Mouse (Mus musculus) v-Abl transformed pro-B cells (cell line): ENCODE results near the gene Ptprt.

Experiments used
- in situ Hi-C, 2 experiments: fragments of 400-800 bp; cut with MboI; formaldehyde crosslinking; loops; one replicate each; pipeline ENCODE4 v1.15.1; 2025; ENCODE audit not compliant: unreplicated experiment in 2 of 2

The Ptprt gene

DNA sequence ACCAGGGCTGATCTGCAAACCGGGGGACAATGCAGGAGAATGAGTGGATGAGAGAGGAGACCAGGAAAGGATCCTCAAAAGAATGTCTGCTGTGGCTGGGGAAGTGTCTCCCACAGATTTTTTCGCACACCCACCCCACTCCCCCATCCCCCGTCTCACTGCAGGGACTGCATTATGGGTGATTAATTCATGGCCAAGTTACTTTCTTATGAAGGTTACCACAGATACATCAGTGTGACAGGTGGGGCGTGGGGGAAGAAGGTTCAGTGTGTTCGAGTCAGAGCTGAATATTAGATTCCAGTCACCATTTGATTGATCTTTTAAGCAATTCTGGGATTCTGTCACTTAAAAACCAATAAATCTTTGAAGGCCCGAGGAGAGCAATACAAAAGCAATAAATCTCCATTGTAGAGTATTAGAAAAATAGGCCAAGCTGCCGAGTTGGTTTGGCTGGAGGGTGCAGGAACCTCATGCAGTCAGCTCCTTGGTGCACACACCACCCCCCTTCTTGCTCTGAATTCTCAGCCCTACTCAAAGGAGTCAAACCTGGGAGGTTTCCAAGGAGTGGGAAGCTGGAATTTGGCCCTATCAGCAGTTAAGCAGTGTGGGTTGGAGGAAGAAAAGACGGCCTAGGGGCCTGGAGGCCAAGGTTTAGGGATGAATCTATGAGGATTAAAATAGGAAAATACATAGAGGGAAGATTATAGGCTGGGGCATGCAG is 854.5 kb downstream of the Ptprt start:
- in situ Hi-C loops = no loop called here

DNA sequence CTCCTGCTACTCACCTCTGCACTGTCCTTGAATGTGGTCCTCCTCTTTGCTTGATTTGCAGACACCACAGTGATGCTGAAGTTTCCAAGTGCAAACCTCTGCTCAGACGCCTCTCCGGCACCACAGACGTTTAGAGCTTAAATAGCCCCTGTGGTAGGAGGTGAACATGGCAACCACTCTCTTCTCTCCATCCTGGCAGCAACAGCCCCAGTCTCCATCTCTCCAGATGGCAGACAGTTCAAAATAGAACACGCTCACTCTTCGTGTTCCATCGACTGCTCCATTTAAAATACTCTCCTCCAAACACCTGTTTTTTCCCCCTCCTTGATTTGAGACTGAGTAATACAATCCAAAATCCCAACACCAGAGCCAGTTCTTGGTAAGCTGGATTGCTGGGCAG is 861.0 kb downstream of the Ptprt start:
- in situ Hi-C loops = no loop called here

DNA sequence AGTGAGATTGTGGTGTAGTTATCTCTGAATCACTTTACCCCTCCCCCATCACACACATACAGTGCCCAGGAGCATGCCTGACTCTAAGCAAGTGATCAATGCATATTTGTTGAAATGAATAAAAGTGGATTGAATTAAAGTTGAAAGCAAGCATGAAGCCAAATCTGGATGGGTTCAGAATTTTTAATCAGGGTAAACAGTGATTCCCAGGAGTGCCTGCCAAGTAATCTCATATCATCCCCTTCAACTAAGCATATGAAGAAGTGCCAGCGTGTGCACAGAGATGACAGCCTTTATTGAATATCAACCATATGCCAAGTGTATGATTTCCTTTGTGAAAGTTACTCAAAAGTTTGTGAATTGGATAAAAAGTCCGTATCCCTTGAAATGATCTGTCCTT is 893.4 kb downstream of the Ptprt start:
- in situ Hi-C loops = no loop called here

DNA sequence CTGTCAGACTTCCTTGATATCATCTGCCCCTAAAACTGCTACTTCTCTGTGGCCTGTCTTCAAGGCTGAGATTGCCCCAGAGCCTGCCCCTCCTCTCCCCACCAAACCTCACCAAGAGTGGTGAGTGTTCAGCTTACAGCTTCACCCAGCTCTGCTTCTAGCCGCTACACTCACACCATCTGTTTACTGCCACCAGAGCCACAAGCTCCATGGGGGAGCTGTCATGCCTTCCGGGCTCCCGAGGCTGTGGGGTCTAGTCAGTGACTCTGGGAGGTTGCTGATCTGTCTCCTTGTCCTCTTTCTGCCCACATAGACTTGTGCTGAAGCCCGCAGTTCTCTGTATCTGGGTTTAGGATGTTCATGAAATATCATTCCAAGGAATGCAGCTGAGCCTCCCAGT is 947.9 kb downstream of the Ptprt start:
- in situ Hi-C loops = no loop called here

DNA sequence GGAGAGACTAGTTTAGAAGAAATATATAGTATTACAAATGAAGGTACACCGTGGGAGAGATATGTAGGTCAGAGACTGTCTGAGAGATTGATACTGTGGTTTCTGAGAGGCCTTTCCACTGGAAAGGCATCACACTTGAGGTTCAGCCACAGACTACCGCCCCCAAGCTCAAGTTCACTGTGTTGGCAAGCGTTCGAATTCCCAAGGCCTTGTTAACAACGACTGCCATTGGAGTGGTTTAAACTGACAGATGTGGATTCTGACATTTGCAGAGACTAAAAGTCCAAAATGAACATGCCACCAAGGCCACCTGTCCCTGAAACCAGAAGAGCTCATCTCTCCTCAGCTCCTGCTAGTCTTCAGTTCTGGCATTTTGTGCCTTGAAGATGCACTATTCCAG is 951.6 kb downstream of the Ptprt start:
- in situ Hi-C loops = no loop called here

DNA sequence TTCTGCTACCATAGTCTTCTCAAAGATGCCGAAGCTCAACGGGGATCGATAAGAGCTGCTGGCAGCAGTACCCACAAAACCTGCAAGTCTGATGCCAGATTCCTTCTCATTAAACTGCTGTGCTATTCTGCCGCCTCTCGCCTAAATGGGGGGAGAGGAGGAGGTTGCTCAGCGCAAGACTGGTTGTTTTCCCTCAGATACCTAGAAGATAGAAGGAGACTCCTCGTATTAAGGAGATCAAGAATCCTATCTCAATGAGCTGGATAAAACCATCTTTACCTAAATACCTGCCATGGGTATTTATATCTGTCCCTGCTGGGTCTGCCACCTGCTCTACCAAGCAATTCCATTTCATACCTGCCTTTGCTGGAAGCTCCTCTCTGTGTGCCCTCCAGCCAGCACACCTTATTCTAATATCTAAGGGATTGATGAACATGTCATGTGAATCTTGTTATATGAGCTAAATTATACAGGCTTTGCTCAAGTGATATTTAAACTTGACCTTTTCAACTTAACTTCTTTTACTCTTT is 954.5 kb downstream of the Ptprt start:
- in situ Hi-C loops = no loop called here

DNA sequence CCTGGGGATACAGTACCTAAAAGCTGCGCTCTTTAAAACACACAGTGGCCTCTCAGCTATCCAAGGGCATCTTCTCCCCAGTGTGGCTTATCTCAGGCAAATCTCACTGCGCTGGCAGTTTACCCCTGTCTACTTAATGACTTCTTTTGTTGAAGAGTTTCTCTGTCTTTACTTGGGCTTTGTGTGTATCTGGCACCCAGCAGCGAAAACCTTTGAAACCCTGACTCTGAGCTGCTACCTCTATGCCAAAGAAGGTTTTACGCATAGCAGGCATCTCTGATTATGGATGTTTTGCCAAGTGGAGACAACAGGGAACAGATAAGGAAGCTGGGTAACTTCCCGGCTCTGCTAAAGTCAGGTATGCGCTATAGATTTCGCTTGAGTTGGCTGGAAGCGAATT is 956.1 kb downstream of the Ptprt start:
- in situ Hi-C loops = no loop called here

DNA sequence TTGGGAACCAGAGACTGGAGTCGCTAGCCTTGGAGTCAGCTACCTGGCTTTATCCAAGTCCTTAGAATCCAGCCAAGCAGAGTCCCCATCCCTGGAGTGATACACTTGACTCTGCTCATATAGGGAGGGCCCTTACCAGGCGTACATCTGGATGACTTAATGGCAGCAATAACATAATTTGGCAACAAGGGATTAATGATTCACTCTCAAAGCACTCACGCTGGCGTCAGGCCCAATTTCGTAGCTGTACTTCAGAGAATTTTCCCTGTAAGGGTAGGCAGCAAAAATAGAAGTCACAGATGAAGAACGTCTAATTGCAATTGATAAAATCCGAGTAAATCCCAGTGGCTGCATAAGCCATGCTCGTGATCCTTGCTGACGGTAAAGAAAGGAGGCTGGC is 956.5 kb downstream of the Ptprt start:
- in situ Hi-C loops = no loop called here

DNA sequence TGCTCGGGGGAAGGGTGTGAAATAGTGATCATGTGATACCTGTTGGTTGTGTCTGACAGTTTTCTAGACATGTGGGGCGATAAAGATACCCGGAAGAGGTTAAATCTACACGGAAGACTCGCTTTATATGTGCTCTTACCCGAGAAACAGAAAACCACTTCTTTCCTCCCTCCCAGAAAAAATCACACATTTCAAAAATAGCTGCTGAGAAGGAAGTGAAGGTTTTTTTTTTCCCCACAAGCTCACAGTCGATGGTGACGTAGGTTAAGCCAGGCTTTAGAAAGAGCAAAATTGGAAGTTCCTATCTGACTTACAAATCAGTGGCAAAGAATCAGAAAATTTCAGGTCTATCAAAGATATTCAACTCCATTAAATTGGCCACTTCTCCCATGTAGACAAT is 965.1 kb downstream of the Ptprt start:
- in situ Hi-C loops = no loop called here

DNA sequence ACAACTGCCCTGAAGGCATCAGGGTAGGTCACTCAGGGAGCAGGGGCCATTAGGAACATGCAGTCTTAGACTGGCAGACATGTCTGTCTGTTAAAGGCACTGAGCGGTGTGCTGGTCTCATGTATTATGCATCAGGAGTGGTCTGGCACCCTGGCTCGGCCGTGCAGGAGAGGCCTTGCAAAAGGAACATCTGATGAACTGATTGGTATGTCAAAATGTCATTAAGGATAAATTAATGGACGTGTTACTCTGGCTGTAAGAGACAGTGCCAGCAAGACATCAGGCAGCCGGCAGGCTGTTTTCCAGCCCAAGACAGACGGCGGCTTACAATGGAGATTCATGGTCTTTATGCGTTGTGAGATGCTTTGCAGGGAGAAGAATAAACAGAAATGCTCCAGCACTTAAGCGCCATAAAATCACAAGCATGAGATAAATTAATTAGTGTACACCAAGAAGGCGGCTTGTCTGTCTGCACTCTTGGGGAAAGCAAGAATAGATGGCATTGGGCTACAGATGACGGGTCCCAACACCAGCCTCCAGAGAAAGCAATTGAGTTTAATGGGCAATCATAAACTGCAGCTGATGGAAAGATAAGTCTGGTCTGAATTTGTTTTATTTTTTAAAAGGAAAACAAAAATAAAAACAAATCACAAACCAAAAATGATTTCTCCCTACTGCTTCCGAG is 992.5 kb downstream of the Ptprt start:
- in situ Hi-C loops = no loop called here

DNA sequence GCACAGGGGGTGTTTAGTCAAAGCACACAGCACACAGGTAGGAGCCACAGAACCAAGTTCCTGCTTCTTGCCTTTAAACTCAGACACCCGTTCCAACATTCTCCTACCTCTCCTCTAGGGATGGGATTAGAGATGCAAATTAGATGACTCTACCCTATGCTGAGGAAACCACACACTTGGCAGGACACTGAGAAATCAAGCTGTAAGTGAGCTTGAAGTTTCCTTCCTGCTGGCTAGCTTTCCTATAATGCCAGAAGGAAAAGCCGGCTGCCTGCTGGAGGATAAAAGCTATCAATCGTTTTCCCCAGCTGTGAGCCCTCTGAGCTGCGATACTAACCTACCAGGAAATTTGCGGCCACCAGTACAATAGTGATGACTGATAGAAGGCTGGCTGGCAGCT is 999.0 kb downstream of the Ptprt start:
- in situ Hi-C loops = no loop called here

DNA sequence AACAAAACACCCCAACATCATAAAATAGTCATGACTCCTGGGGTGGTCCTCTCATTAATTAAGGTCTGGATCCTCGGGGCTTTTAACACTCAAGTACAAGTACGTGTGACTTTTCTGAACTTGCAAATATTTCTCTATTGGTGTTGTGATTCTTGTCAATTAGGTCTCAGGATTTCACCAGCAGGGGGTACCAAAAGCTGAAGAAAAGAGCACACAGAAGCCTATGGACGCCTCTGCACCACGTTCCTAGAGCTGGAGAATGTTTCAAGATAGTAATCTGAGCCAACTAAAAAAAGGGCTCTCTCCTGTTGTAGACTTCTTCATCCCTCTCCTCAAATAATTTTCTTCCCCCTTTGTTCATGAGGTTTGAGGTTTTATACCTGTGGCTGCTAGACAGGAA is 1000.1 kb downstream of the Ptprt start:
- in situ Hi-C loops = no loop called here

DNA sequence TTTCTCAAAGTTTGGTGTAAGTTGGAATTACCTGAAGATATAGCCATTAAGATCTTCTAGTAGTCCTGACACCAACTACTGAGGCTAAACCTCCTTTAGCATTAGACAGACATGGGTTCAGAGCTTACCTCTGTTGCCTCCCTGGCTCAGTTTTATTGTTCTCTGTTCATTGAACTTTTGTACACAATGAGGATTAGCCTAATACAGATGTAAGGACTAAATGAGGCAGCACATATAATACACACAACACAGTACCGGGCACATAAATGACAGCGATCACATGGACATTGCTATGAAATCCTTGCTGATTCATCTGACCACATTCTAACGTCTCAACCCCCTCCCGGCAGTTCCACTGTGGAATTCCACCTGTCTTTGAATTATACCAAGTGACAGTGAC is 1003.9 kb downstream of the Ptprt start:
- in situ Hi-C loops = no loop called here

DNA sequence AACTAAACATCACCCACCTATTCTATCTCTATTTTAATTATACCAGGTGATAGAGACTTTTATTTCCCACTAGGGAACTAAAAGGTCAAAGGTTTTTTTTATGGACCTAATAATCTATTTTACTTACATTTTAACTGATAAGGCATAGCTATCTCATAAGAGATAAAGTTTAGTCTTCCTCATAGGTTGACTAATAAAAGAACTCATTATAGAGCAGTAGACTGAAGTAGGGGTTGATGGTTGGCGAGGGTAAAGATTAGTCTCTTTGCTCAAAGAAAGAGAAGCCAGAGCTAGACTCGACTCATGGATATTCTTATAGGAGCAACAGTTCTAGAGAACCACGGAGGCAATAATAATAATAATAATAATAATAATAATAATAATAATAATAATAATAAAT is 1004.3 kb downstream of the Ptprt start:
- in situ Hi-C loops = no loop called here

DNA sequence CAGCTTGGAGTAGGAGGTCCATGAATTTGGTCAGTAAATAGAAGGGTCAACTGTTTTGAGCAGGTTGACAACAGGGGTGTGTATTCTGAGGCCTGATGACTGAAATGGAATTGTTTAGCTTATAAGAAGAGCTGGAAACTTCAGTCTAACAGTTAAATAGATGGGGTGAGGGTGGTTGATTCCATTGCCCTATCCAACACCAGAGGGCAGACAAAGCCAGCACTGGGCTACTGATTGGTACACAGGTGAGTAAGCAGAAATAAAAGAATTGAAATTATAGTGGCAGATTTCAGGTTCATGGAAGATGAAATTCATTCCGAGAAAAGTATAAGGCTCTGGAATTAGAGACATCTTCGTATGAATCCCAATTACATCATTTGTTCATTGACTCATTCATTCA is 1020.1 kb downstream of the Ptprt start:
- in situ Hi-C loops = no loop called here

DNA sequence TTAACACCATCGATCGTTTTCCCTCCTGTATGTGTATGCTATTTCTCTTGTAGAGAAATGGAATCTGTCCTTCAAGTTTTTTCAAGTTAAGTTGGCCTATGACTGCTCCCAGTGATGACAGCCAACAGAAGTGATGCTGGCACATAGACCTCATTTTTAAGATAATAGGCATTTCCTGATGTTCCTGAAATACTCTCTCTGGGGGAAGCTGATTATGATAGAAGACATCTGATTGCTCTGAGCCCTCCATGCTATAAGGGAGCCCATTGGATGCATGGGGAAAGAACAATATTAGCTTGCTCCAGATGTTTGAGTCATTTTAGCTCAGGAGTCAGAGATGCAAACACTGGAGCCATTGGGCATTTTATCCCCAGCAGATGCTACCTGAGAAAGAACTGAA is 1026.9 kb downstream of the Ptprt start:
- in situ Hi-C loops = no loop called here

DNA sequence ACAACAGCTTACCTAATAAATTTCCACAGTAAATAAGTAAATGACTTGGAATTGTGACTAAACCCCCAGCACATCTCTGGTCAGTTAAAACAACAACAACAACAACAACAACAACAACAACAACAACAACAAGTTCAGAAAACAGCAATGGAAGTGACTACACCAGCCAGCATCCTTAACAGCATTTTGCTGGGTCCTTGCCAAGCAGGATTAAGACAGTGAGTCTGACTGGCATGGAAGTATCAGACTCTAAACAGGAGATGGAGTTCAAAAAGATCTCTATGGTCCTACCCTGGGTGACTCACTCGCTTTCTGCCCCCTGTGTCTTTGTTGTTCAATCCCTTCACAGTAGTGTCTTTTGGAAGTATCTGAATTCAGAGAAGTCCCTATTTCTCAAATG is 1035.1 kb downstream of the Ptprt start:
- in situ Hi-C loops = no loop called here

DNA sequence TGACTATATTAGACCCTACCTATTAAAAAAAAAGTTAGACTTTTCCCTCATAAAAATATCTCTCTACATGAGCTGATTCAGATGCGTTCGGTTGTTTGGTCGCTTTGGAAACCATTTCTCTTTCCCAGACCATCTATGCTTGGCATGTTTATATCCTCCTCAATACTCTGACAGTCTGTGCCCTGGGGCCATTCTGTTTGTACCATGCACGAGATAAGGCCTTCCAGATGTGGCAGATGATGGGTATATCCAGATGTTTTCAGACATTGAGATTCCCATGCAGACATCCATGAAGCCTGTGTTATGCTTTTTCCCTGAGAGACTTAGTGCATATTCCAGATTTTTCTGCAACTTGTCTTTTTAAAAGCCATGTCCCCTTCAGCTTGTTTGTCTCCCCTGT is 1052.5 kb downstream of the Ptprt start:
- in situ Hi-C loops = no loop called here

DNA sequence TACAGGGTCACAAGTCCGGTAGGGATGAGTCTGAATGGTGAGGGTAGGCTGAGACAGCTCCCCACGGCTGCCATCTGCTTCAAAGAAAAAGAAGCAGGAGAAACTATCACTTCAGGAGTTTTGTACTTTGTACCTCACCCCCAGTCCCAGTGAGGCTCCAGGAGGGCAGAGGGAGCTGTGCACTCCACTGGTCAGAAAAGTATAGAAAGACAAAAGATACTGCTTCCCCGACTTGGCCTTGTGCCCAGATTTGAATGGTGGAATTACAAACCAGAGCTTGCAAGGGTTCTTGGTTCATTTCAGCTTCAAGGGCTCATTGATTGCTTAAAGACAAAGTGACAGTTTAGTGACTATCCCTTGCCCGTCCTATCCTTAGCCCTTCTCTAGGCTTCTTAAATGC is 1053.6 kb downstream of the Ptprt start:
- in situ Hi-C loops = no loop called here

DNA sequence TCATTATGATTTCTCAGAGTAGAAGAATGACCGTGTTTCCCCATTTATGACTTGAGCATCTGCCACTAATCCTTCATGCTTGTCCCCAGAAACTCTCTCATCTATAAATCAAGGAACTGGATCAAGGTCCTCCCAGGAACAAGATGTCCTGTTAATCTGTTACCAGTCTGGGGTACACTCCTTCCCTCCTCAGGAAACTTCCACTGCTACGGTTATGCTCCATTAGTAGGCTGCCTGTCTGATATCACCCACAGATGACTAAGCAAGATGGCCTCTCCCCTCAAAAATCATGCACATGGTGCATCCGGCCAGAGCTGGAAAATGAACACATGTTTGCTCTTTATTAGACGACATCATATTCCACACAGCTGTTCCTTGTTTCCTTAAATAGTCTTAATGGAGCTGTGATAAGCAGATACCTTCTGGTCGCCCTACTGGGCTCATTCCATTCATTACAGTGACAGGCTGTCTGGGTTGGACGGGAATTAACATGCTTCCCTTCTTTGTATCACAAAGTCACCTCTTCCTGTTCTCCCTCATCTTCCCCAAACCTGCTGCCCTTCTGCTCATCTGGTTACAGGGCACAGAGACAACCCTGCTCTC is 1060.6 kb downstream of the Ptprt start:
- in situ Hi-C loops = no loop called here

DNA sequence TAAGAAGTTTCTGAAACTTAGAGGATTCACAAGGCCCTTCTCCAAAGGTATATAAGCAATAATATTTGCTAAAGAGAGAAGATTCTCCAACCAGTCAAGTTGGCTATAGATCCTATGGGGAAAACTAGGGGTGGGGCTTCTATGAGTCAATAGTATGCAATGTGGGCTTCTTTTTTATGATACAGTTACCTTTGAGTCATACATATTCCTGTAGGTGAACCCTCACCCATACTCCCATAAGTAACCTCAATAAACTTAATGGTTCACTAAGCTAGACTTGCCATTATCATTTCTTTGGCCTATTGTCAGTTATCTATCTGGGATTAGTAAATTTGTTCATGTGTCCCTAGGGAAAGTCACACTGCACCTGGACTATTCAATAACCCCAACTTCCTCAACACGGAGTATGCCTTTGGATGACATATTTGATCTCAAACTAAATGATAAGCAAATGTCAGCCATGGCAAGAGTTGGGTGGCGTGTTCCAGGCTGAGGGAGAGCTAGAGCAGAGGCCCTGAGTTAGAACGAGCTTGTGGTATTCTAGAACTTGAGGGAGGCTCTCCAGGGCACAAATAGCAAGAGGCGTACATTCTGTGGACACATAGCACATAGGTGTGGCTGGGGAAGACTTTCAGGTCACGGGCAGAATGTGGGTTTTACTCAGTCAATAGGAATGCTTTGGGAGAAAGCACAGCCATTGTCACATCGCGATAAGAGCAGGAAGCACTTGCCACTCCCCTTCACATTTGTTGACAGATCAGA is 1067.4 kb downstream of the Ptprt start:
- in situ Hi-C loops = no loop called here
